Mouse (Mus musculus) kidney, postnatal 10 days (tissue): Measurements from ENCODE around the gene Kansl2.

Experiments
- DNase-seq: peaks from one replicate; pipeline ENCODE4 v3.0.0; 2021; ENCODE audit warnings: mixed read lengths

Kansl2 gene

GRCm38 (mm10) chr15:98492102-98492501, 42.0 kb downstream of the Kansl2 start, which contains the start of gene Olfr279:
Olfr279 (plus strand) TSS chr15:98492402.
- DNase-seq = no peak

- no peak for DNase-seq
Observed at GRCm38 (mm10) chr15:98491332-98491731, 42.7 kb downstream of the Kansl2 start.

GRCm38 (mm10) chr15:98486433-98487021, 47.5 kb downstream of the Kansl2 start:
- no peak for DNase-seq

- peak; percentile 73 for DNase-seq
Observed at GRCm38 (mm10) chr15:98483907-98484886, 49.9 kb downstream of the Kansl2 start.

- DNase-seq = peak; percentile 48
Observed at GRCm38 (mm10) chr15:98482701-98483100, 51.4 kb downstream of the Kansl2 start, which contains the start of gene Lalba. Lalba (minus strand) TSS chr15:98482721.

GRCm38 (mm10) chr15:98479568-98480102, 54.4 kb downstream of the Kansl2 start:
- no peak for DNase-seq

- no peak for DNase-seq
Observed at GRCm38 (mm10) chr15:98476281-98476680, 57.8 kb downstream of the Kansl2 start.

GRCm38 (mm10) chr15:98475382-98475781, 58.7 kb downstream of the Kansl2 start:
- peak; percentile 70 for DNase-seq

GRCm38 (mm10) chr15:98474958-98475357, 59.1 kb downstream of the Kansl2 start:
- DNase-seq = no peak

- DNase-seq = no peak
Observed at GRCm38 (mm10) chr15:98471539-98471938, 62.5 kb downstream of the Kansl2 start.

DNA sequence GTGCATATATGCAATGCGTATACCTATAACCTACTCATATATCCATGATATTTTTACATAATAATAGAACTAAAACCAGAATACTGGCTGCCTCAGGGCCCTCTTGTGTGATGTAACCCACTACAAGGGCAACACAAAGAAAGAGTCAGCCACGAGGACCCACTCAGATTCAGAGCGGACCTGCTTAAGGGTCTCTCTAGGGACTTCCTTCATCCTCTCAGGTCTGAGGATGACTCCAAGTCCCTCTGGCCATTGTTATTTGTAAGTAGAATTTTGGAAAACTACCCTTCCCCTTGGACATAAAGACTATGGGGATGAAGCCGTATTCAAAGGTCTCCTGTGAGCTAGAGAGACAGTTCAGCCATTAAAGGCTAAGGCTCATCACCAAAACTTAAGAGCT, 64.5 kb downstream of the Kansl2 start, which contains the start of gene OR5BS1P:
Gene OR5BS1P (plus strand): TSS at position 301 of the 400 bp plus-strand sequence.
- no peak for DNase-seq
